Mouse (Mus musculus) hindbrain, embryonic 12.5 days (tissue): ENCODE results near the gene Pnpla5. TPM values are rescaled to one million over a fixed set of nuclear protein-coding genes. Genes with fewer than 3 reads are reported as not detected.

Experiments used
- ATAC-seq: fragments of 200-750 bp; cut with Nextera tagmentation; 2 replicates; pipeline ENCODE4 v1.8.0; 2017; ENCODE audit warnings: moderate TSS enrichment; ENCODE audit not compliant: low FRiP score
- H3K27ac ChIP-seq: fragments of 300-500 bp; sonication (generic); 2 replicates; pipeline ENCODE4 v1.5.1; 2016; ENCODE audit warnings: mild to moderate bottlenecking
- H3K27me3 ChIP-seq: fragments of 300-500 bp; sonication (generic); 2 replicates; pipeline ENCODE4 v1.6.1; 2016; ENCODE audit warnings: mild to moderate bottlenecking
- H3K36me3 ChIP-seq: fragments of 300-500 bp; sonication (generic); 2 replicates; pipeline ENCODE4 v1.6.1; 2016; ENCODE audit warnings: mild to moderate bottlenecking
- H3K4me1 ChIP-seq: fragments of 300-500 bp; sonication (generic); 2 replicates; pipeline ENCODE4 v1.6.1; 2016
- H3K4me2 ChIP-seq: fragments of 300-500 bp; sonication (generic); replicated peaks from 2 replicates; pipeline ENCODE4 v1.6.1; 2016; ENCODE audit warnings: mild to moderate bottlenecking
- H3K4me3 ChIP-seq: fragments of 300-500 bp; sonication (generic); 2 replicates; pipeline ENCODE4 v1.5.1; 2016; ENCODE audit warnings: mild to moderate bottlenecking
- H3K9ac ChIP-seq: fragments of 300-500 bp; sonication (generic); 2 replicates; pipeline ENCODE4 v1.6.1; 2016; ENCODE audit warnings: mild to moderate bottlenecking, moderate library complexity
- H3K9me3 ChIP-seq: fragments of 300-500 bp; sonication (generic); replicated peaks from 2 replicates; pipeline ENCODE4 v1.6.1; 2016; ENCODE audit warnings: mild to moderate bottlenecking
- WGBS: fragments of 180-500 bp; shearing (Covaris S2); methylation state at CpG from one replicate; pipeline ENCODE4 v1.1.7; 2016; 5-methylcytosine and 5-hydroxymethylcytosine counted together
- polyA plus RNA-seq: library from polyadenylated mRNA; unstranded; fragments of >200 nt; fragmentation: Nextera tagmentation; extraction: Ambion mirVana; gene quantifications from 2 replicates; pipeline ENCODE4 v1.2.1, GENCODE M21; 2016

Gene Pnpla5
- polyA plus RNA-seq, 1 experiment from 2014 or later, result not detected

GRCm38 (mm10) chr15:84078667-84079066, 44.3 kb downstream of the Pnpla5 start:
- no peak overlapping the region for H3K4me2 ChIP-seq
- H3K27me3 ChIP-seq, result peaks cover 8% of the 10 kb centered on the region
- no peaks in the 10 kb centered on the region for H3K9me3 ChIP-seq
- no peak for ATAC-seq
- H3K27ac ChIP-seq, result no peak overlapping the region
- H3K9ac ChIP-seq, result no peak overlapping the region
- 78% methylated on average over 13 of the region's 13 CpGs for WGBS
- peaks cover 12% of the 10 kb centered on the region; the same call in 1 of the 2 replicates for H3K4me1 ChIP-seq
- H3K36me3 ChIP-seq, result peaks cover 6% of the 10 kb centered on the region; the same call in 1 of the 2 replicates
- H3K4me3 ChIP-seq, result no peak overlapping the region

- Histone ChIP-seq H3K27ac (no peak overlapping the region), H3K9me3 (no peaks in the 10 kb centered on the region), H3K4me1 (peaks cover 14% of the 10 kb centered on the region; the same call in 1 of the 2 replicates), H3K9ac (no peak overlapping the region), H3K27me3 (peaks cover 17% of the 10 kb centered on the region), H3K4me3 (no peak overlapping the region), H3K36me3 (peaks cover 6% of the 10 kb centered on the region; the same call in 1 of the 2 replicates), H3K4me2 (no peak overlapping the region)
- WGBS, result 53% methylated on average over 17 of the region's 17 CpGs
- ATAC-seq, result no peak
These were observed 45.8 kb downstream of the Pnpla5 start for GRCm38 (mm10) chr15:84077151-84077550.

- Histone ChIP-seq H3K27me3 (peaks cover 39% of the 10 kb centered on the region), H3K4me1 (peaks cover 15% of the 10 kb centered on the region; the same call in 1 of the 2 replicates), H3K4me2 (peak overlapping the region; percentile 30), H3K4me3 (no peak overlapping the region), H3K9me3 (no peaks in the 10 kb centered on the region), H3K9ac (no peak overlapping the region), H3K36me3 (peaks cover 2% of the 10 kb centered on the region; the same call in 1 of the 2 replicates), H3K27ac (no peak overlapping the region)
- no peak for ATAC-seq
- WGBS, result 17% methylated on average over 17 of the region's 17 CpGs
These were observed 48.2 kb downstream of the Pnpla5 start for GRCm38 (mm10) chr15:84074705-84075185.

- H3K4me3 ChIP-seq, result no peak overlapping the region
- H3K9ac ChIP-seq, result no peak overlapping the region
- peaks cover 21% of the 10 kb centered on the region; the same call in 1 of the 2 replicates for H3K4me1 ChIP-seq
- peaks cover 45% of the 10 kb centered on the region for H3K27me3 ChIP-seq
- peak overlapping the region; percentile 30 for H3K4me2 ChIP-seq
- WGBS, result 11% methylated on average over 13 of the region's 15 CpGs
- no peaks in the 10 kb centered on the region for H3K9me3 ChIP-seq
- no peaks in the 10 kb centered on the region for H3K36me3 ChIP-seq
- no peak overlapping the region for H3K27ac ChIP-seq
- ATAC-seq, result no peak
These were observed 48.9 kb downstream of the Pnpla5 start for GRCm38 (mm10) chr15:84073911-84074704.

GRCm38 (mm10) chr15:84073058-84073457, 49.9 kb downstream of the Pnpla5 start:
- Histone ChIP-seq H3K9ac (no peak overlapping the region), H3K27ac (no peak overlapping the region), H3K4me2 (no peak overlapping the region), H3K36me3 (no peaks in the 10 kb centered on the region), H3K9me3 (no peaks in the 10 kb centered on the region), H3K4me1 (peaks cover 27% of the 10 kb centered on the region; the same call in 1 of the 2 replicates), H3K27me3 (peaks cover 55% of the 10 kb centered on the region), H3K4me3 (no peak overlapping the region)
- WGBS, result 26% methylated on average over 8 of the region's 8 CpGs
- ATAC-seq, result no peak

GRCm38 (mm10) chr15:84072226-84072625, 50.7 kb downstream of the Pnpla5 start:
- H3K4me1 ChIP-seq, result peaks cover 27% of the 10 kb centered on the region; the same call in 1 of the 2 replicates
- no peaks in the 10 kb centered on the region for H3K9me3 ChIP-seq
- peak; percentile 61; the same call in 1 of the 2 replicates for ATAC-seq
- no peak overlapping the region for H3K4me3 ChIP-seq
- H3K9ac ChIP-seq, result no peak overlapping the region
- 22% methylated on average over 7 of the region's 7 CpGs for WGBS
- H3K36me3 ChIP-seq, result no peaks in the 10 kb centered on the region
- H3K27ac ChIP-seq, result no peak overlapping the region
- H3K27me3 ChIP-seq, result peaks cover 63% of the 10 kb centered on the region
- no peak overlapping the region for H3K4me2 ChIP-seq

- Histone ChIP-seq H3K27me3 (peaks cover 69% of the 10 kb centered on the region), H3K4me2 (peak overlapping the region; percentile 30), H3K9ac (no peak overlapping the region)
These were observed 52.8 kb downstream of the Pnpla5 start for GRCm38 (mm10) chr15:84070116-84070676.

GRCm38 (mm10) chr15:84069455-84070050, 53.4 kb downstream of the Pnpla5 start:
- H3K9me3 ChIP-seq, result no peaks in the 10 kb centered on the region; the same call in 1 of the 2 replicates
- H3K27me3 ChIP-seq, result peaks cover 69% of the 10 kb centered on the region
- H3K4me3 ChIP-seq, result no peak overlapping the region
- peaks cover 28% of the 10 kb centered on the region for H3K4me1 ChIP-seq
- H3K4me2 ChIP-seq, result peak overlapping the region; percentile 30
- 11% methylated on average over 16 of the region's 16 CpGs for WGBS
- H3K27ac ChIP-seq, result no peak overlapping the region
- H3K9ac ChIP-seq, result no peak overlapping the region
- no peak for ATAC-seq
- no peaks in the 10 kb centered on the region for H3K36me3 ChIP-seq

More at GRCm38 (mm10) chr15:84070116-84070676, 52.8 kb downstream of the Pnpla5 start:
- H3K4me3 ChIP-seq, result no peak overlapping the region
- H3K9me3 ChIP-seq, result no peaks in the 10 kb centered on the region; the same call in 1 of the 2 replicates
- ATAC-seq, result no peak
- H3K4me1 ChIP-seq, result peaks cover 28% of the 10 kb centered on the region
- no peak overlapping the region for H3K27ac ChIP-seq
- WGBS, result 6% methylated on average over 13 of the region's 13 CpGs
- no peaks in the 10 kb centered on the region for H3K36me3 ChIP-seq

- H3K9me3 ChIP-seq, result peaks cover 4% of the 10 kb centered on the region; the same call in 1 of the 2 replicates
- no peak for ATAC-seq
- peaks cover 47% of the 10 kb centered on the region for H3K27me3 ChIP-seq
- no peak overlapping the region for H3K27ac ChIP-seq
- no peak overlapping the region for H3K4me2 ChIP-seq
- no peak overlapping the region for H3K4me3 ChIP-seq
- no peaks in the 10 kb centered on the region for H3K36me3 ChIP-seq
- no peak overlapping the region for H3K9ac ChIP-seq
- peaks cover 18% of the 10 kb centered on the region for H3K4me1 ChIP-seq
- WGBS, result 63% methylated on average over 4 of the region's 4 CpGs
These were observed 57.3 kb downstream of the Pnpla5 start for GRCm38 (mm10) chr15:84065701-84066100.

GRCm38 (mm10) chr15:84065140-84065539, 57.8 kb downstream of the Pnpla5 start, which contains the start of gene Efcab6:
TSS of gene Efcab6 (minus strand) at chr15:84065379.
- Histone ChIP-seq H3K36me3 (no peaks in the 10 kb centered on the region), H3K27ac (no peak within 1 kb of the TSS), H3K4me2 (peak within 1 kb of the TSS; percentile 56), H3K9me3 (peaks cover 4% of the 10 kb centered on the region; the same call in 1 of the 2 replicates), H3K4me1 (peaks cover 18% of the 10 kb centered on the region), H3K27me3 (peaks cover 41% of the 10 kb centered on the region), H3K9ac (no peak within 1 kb of the TSS), H3K4me3 (peak within 1 kb of the TSS; percentile 28)
- 3% methylated on average over 28 of the region's 29 CpGs for WGBS
- peak; percentile 48; the same call in 1 of the 2 replicates for ATAC-seq
